ENCODE assay signal across 34 mouse cellular contexts in genomic region chr12:77421667-77422393, GRCm38 (mm10).
"Had no signal": no experiment of that assay in that cellular context is flagged by ENCODE, and none has a peak within 500 bp of the region (broad histone marks: within the 10 kb centered on the region; RNA-seq: fewer than 3 reads in every experiment).

No protein-coding gene starts in this region.

- H3K4me3 ChIP-seq: heart, embryonic 10.5 days; heart, embryonic 12.5 days; heart, embryonic 13.5 days; heart, embryonic 15.5 days; hindbrain, embryonic 10.5 days; hindbrain, embryonic 12.5 days; hindbrain, embryonic 13.5 days; hindbrain, embryonic 15.5 days; intestine, embryonic 15.5 days; kidney, embryonic 15.5 days; layer of hippocampus, adult 2 months had no signal

- H3K27me3 ChIP-seq: heart, embryonic 12.5 days; heart, embryonic 13.5 days; heart, embryonic 15.5 days; hindbrain, embryonic 12.5 days; hindbrain, embryonic 13.5 days; hindbrain, embryonic 15.5 days; intestine, embryonic 15.5 days; kidney, embryonic 15.5 days had no signal

- H3K9me3 ChIP-seq: heart, embryonic 10.5 days; heart, embryonic 12.5 days; heart, embryonic 13.5 days; heart, embryonic 15.5 days; hindbrain, embryonic 10.5 days; hindbrain, embryonic 12.5 days; intestine, embryonic 15.5 days; kidney, embryonic 15.5 days had no signal

- H3K4me1 ChIP-seq: heart, embryonic 10.5 days; hindbrain, embryonic 10.5 days; hindbrain, embryonic 12.5 days; hindbrain, embryonic 13.5 days; hindbrain, embryonic 15.5 days; intestine, embryonic 15.5 days; kidney, embryonic 15.5 days had no signal

- ATAC-seq: hindbrain, postnatal 0 days; inflammation-experienced regulatory T-cells, adult 6 months; intestine, embryonic 15.5 days; intestine, embryonic 16.5 days; intestine, postnatal 0 days had no signal

- H3K9ac ChIP-seq: heart, embryonic 12.5 days; heart, embryonic 13.5 days; heart, embryonic 15.5 days; hindbrain, embryonic 12.5 days; hindbrain, embryonic 13.5 days; hindbrain, embryonic 14.5 days; hindbrain, embryonic 15.5 days; intestine, embryonic 15.5 days; kidney, embryonic 15.5 days had no signal

- H3K36me3 ChIP-seq: heart, embryonic 10.5 days; heart, embryonic 12.5 days; heart, embryonic 13.5 days; heart, embryonic 15.5 days; hindbrain, embryonic 12.5 days; hindbrain, embryonic 13.5 days; hindbrain, embryonic 15.5 days; intestine, embryonic 15.5 days; kidney, embryonic 15.5 days had no signal

- DNase-seq: heart, postnatal 10 days; heart, postnatal 14 days; heart, postnatal 36 days; heart, postnatal 4 days; kidney, adult 11 months; kidney, adult 18-20 months; kidney, adult 2 months; kidney, adult 8-10 months; kidney, adult 9 months; kidney, postnatal 10 days; kidney, postnatal 14 days; kidney, postnatal 25 days; kidney, postnatal 36 days; kidney, postnatal 4 days; layer of hippocampus, adult 9-11 months; layer of hippocampus, postnatal 36 days had no signal

- H3K4me2 ChIP-seq: heart, embryonic 11.5 days; heart, embryonic 12.5 days; heart, embryonic 13.5 days; heart, embryonic 15.5 days; hindbrain, embryonic 12.5 days; hindbrain, embryonic 13.5 days; hindbrain, embryonic 14.5 days; hindbrain, embryonic 15.5 days; intestine, embryonic 15.5 days; kidney, embryonic 15.5 days had no signal

- H3K27ac ChIP-seq: heart, embryonic 10.5 days; heart, embryonic 13.5 days; heart, embryonic 15.5 days; hindbrain, embryonic 10.5 days; hindbrain, embryonic 12.5 days; hindbrain, embryonic 13.5 days; hindbrain, embryonic 14.5 days; hindbrain, embryonic 15.5 days; hindbrain, postnatal 0 days; intestine, embryonic 15.5 days; kidney, embryonic 15.5 days; kidney, postnatal 0 days; layer of hippocampus, adult 2 months had no signal
